Mouse (Mus musculus) thymus, adult 2 months (tissue): ENCODE data around the gene Spsb1. TPM values are rescaled to one million over a fixed set of nuclear protein-coding genes. Genes with fewer than 3 reads are reported as not detected.

Experiments used
- DNase-seq: peaks from one replicate; pipeline ENCODE4 v3.0.0; 2021
- H3K27ac ChIP-seq: fragments of 200-500 bp; 2 replicates; pipeline ENCODE4 v1.5.1; 2012; ENCODE audit warnings: low read length, control low read depth; ENCODE audit not compliant: control insufficient read depth, insufficient read depth
- H3K27me3 ChIP-seq: fragments of 200-500 bp; 2 replicates; pipeline ENCODE4 v1.6.1; 2012; ENCODE audit warnings: mild to moderate bottlenecking, low read length, moderate library complexity, mixed read lengths; ENCODE audit not compliant: control insufficient read depth, insufficient read depth
- H3K36me3 ChIP-seq: fragments of 200-500 bp; 2 replicates; pipeline ENCODE4 v1.6.1; 2012; ENCODE audit warnings: mild to moderate bottlenecking, low read length, moderate library complexity; ENCODE audit not compliant: control insufficient read depth, insufficient read depth
- H3K4me1 ChIP-seq: fragments of 200-500 bp; replicated peaks from 2 replicates; pipeline ENCODE4 v1.6.1; 2012; ENCODE audit warnings: low read length; ENCODE audit not compliant: control insufficient read depth, insufficient read depth
- H3K4me3 ChIP-seq: fragments of 200-500 bp; 2 replicates; pipeline ENCODE4 v1.5.1; 2012; ENCODE audit warnings: mild to moderate bottlenecking, low read length, control low read depth, moderate library complexity; ENCODE audit not compliant: control insufficient read depth, insufficient read depth
- CTCF ChIP-seq: fragments of 200-500 bp; IDR thresholded peaks from 2 replicates; pipeline ENCODE4 v1.5.1; 2012; ENCODE audit warnings: mild to moderate bottlenecking, control low read depth, low read length, moderate library complexity, borderline replicate concordance; ENCODE audit not compliant: control insufficient read depth, poor library complexity, insufficient read depth; ENCODE audit errors: extremely low read depth
- POLR2A ChIP-seq: fragments of 200-500 bp; IDR thresholded peaks from 2 replicates; pipeline ENCODE4 v1.6.1; 2012; ENCODE audit warnings: mild to moderate bottlenecking, low read length, control low read depth, moderate library complexity; ENCODE audit not compliant: control insufficient read depth, poor library complexity, insufficient read depth; ENCODE audit errors: extremely low read depth
- WGBS: fragments of 180-500 bp; shearing (Covaris S2); methylation state at CpG from one replicate; pipeline ENCODE4 v1.1.7; 2018; 5-methylcytosine and 5-hydroxymethylcytosine counted together
- polyA plus RNA-seq: library from polyadenylated mRNA; depleted of rRNA; stranded (reverse); fragments of >200 nt; gene quantifications from 2 replicates; pipeline ENCODE4 v1.2.3, GENCODE M21; 2012

Gene Spsb1
- polyA plus RNA-seq, 1 experiment, result 30.4 TPM

DNA sequence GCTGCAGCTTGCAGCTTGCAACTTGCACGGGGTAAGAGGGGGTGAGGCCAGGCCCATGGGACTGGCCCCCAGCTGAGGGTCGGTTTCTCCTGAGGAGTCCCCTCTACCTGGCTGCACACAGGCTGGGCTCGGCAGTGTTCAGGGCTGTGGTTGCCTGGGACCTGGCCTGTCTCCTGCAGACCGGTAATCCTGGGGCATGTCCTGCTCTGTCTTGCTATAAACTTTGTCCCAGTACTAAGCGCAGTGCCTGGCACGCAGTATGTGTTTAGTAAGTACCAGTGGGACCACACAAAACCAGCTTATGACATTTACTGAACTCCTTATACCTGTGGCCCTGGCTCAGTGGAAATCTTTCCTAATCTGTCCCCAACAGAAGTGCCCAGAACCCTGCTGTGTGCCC lies 10.8 kb upstream of the Spsb1 start:
- Histone ChIP-seq H3K4me1 (no peaks in the 10 kb centered on the region), H3K27ac (no peak overlapping the region), H3K4me3 (no peak overlapping the region), H3K36me3 (no peaks in the 10 kb centered on the region), H3K27me3 (no peaks in the 10 kb centered on the region)
- DNase-seq, result no peak
- WGBS, result 92% methylated on average over 6 of the region's 6 CpGs
- no peak for TF ChIP-seq POLR2A
- TF ChIP-seq CTCF, result no peak

DNA sequence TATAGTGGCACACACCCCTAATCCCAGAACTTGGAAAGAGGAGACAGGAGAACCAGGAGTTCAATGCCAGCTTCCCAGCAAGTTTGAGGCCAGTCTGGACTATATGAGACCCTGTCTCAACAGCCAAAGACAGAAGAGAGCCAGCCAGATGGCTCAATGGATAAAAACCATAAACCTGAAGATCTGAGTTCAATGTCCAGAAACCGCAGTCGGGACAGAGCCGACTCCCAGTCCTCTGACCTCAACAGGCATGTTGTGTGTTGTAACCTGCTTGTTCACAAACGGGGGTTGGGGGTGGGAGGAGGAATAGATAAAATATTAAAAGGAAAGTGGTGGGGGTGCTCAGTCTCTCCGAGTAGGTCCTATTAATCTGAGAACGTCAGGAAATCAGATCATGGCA lies 10.4 kb upstream of the Spsb1 start:
- no peak for TF ChIP-seq CTCF
- no peak for TF ChIP-seq POLR2A
- H3K27me3 ChIP-seq, result no peaks in the 10 kb centered on the region
- H3K36me3 ChIP-seq, result no peaks in the 10 kb centered on the region
- no peaks in the 10 kb centered on the region for H3K4me1 ChIP-seq
- WGBS, result 93% methylated on average over 6 of the region's 6 CpGs
- no peak for DNase-seq
- H3K27ac ChIP-seq, result no peak overlapping the region
- no peak overlapping the region for H3K4me3 ChIP-seq

DNA sequence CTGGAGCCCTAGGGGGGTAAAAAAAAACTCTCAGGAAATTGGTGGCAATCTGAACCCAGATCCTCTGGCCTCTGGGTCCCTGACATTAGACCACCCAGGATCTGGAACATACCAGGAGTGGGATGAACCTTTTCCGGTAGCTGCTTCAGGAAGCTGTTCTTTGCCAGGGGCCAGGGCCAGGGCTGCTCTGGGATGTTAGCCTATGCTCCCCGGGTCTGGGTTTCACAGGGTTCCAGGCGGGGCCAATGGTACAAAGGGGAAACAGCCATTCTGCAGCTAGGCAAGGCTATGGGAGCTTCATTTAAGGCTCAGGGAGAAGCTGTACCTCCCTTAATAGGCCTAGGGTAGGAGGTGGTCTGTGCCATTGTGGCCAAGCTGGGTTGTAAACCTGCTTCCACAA lies 9.9 kb upstream of the Spsb1 start:
- no peak for TF ChIP-seq POLR2A
- TF ChIP-seq CTCF, result no peak
- Histone ChIP-seq H3K27ac (no peak overlapping the region), H3K36me3 (no peaks in the 10 kb centered on the region), H3K4me3 (no peak overlapping the region), H3K27me3 (no peaks in the 10 kb centered on the region), H3K4me1 (no peaks in the 10 kb centered on the region)
- no peak for DNase-seq
- 80% methylated on average over 3 of the region's 3 CpGs for WGBS

DNA sequence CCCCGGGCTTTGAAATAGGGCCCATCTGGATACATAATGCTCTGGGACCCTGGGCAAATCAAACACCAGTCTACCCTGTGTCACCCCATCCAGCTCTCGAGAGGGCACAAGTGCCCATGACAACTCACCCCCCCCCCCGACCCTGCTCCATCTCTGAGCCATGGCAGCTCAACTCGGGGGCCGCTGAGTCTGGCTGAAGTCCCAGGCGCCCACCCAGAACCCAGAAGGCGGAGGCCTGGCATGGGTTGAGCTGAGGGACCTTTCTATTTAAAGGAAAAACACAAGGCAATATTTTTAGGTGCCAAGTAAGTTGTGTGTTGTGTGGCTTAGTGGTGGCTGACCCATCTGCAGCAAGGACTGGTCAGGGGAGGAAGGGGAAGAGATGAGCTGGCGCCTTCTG lies 9.4 kb upstream of the Spsb1 start:
- H3K27ac ChIP-seq, result no peak overlapping the region
- 87% methylated on average over 8 of the region's 8 CpGs for WGBS
- TF ChIP-seq POLR2A, result no peak
- TF ChIP-seq CTCF, result no peak

DNA sequence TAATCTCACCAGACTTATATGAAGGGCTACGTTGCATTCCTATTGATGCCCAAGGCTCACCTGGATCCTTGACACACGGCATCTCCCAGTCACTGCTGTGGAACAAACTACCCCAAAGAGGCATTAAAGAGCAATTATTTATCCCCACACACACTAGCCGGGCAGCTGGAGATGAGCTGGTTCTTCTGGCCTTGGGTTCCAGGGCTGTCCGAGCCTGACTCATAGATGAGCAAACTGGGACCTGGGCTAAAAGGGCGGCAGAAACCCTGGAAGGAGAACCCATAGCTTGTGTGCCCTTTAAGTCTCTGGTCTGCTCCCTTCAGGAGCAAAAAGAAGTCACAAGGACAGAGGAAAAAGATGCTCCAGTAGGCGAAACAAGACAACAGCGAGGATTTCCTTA lies 5.5 kb upstream of the Spsb1 start:
- no peaks in the 10 kb centered on the region for H3K36me3 ChIP-seq
- WGBS, result 97% methylated on average over 7 of the region's 7 CpGs
- 0 out of 2 replicates have a peak, but pooled peaks cover under 1% of the 10 kb centered on the region for H3K4me1 ChIP-seq
- no peak overlapping the region for H3K27ac ChIP-seq
- no peak for DNase-seq
- H3K27me3 ChIP-seq, result no peaks in the 10 kb centered on the region; the same call in 1 of the 2 replicates
- TF ChIP-seq POLR2A (no peak), CTCF (no peak)
- H3K4me3 ChIP-seq, result no peak overlapping the region

More for the DNA sequence above, 9.4 kb upstream of the Spsb1 start:
- H3K27me3 ChIP-seq, result no peaks in the 10 kb centered on the region
- no peaks in the 10 kb centered on the region for H3K36me3 ChIP-seq
- no peak overlapping the region for H3K4me3 ChIP-seq
- H3K4me1 ChIP-seq, result no peaks in the 10 kb centered on the region
- no peak for DNase-seq

DNA sequence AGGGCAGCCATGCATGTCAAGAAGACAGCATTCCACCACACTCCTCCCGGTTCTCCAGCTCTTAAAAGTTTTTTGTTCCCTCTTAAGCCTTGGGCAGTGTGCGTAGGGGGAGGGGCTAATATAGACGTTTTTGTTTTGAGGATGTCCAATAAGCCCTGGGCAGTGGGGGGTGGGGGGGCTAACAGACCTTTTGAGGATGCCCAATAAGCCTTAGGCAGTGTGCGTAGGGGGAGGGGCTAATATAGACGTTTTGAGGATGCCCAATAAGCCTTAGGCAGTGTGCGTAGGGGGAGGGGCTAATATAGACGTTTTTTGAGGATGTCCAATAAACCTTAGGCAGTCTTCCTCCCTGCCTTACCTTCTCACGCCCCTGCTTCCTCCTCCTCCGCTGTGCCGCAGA lies 5.0 kb upstream of the Spsb1 start:
- TF ChIP-seq POLR2A (no peak), CTCF (no peak)
- no peak overlapping the region for H3K4me3 ChIP-seq
- H3K36me3 ChIP-seq, result no peaks in the 10 kb centered on the region
- 0 out of 2 replicates have a peak, but pooled peaks cover 3% of the 10 kb centered on the region for H3K4me1 ChIP-seq
- H3K27me3 ChIP-seq, result no peaks in the 10 kb centered on the region; the same call in 1 of the 2 replicates
- no peak for DNase-seq
- H3K27ac ChIP-seq, result no peak overlapping the region
- 66% methylated on average over 10 of the region's 10 CpGs for WGBS

DNA sequence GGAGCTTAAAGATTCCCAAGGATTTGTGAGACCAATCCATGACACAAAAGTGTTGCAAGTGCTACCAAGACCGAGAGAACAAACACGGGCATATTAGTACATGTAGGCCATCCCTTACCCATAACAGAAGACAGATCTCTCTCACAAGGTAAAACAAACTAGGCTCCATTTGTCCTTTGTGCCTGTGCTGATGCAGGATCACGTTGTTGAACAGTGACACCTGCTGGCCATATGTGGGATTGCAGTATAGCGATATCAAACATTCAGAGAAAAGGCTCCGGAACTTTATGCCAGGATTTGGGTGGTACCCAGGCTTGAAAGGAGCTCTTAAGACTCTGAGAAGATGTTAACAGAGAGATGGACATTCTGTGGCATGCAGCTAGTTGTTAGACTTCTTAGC lies 3.7 kb upstream of the Spsb1 start:
- Histone ChIP-seq H3K27ac (no peak overlapping the region), H3K36me3 (no peaks in the 10 kb centered on the region), H3K4me1 (peaks cover 8% of the 10 kb centered on the region), H3K4me3 (no peak overlapping the region), H3K27me3 (no peaks in the 10 kb centered on the region; the same call in 1 of the 2 replicates)
- peak; percentile 78 for DNase-seq
- 5% methylated on average over 5 of the region's 5 CpGs for WGBS
- TF ChIP-seq CTCF, result no peak
- no peak for TF ChIP-seq POLR2A
